8 mouse cellular contexts compared by ENCODE assay signal in genomic region chr16:89943267-89943971, GRCm38 (mm10).
A peak's percentile ranks its signal among the peaks of the same experiment; 100 is the strongest.
DNase-seq lines count a peak whose midpoint lies in the region; ATAC-seq and TF ChIP-seq lines count a peak whose summit lies in the region.

No protein-coding gene starts in this region.

- peak overlapping the region; percentile 61 for H3K27ac ChIP-seq in layer of hippocampus, adult 2 months
- H3K27ac ChIP-seq in heart, embryonic 16.5 days (ENCODE audit: low read length), result no peak overlapping the region
- no peak overlapping the region for H3K27ac ChIP-seq in thymus, adult 2 months (ENCODE audit: control insufficient read depth, insufficient read depth, low read length)

- no peak for TF ChIP-seq POLR2A in thymus, adult 2 months (IDR thresholded peaks at IDR 0.05; ENCODE audit: control insufficient read depth, extremely low read depth, insufficient read depth, low read length, poor library complexity)

- WGBS in heart, embryonic 16.5 days, result 41% methylated on average over 19 of the region's 19 CpGs
- WGBS in thymus, adult 2 months, result 92% methylated on average over 19 of the region's 19 CpGs

- H3K4me2 ChIP-seq in heart, embryonic 16.5 days (ENCODE audit: low read depth, low read length), result no peak overlapping the region

- TF ChIP-seq CTCF in layer of hippocampus, adult 2 months (conservative IDR thresholded peaks at IDR 0.05), result peak; percentile 68
- no peak for TF ChIP-seq CTCF in thymus, adult 2 months (IDR thresholded peaks at IDR 0.05; ENCODE audit: borderline replicate concordance, control insufficient read depth, extremely low read depth, insufficient read depth, low read length, poor library complexity)

- 0 out of 2 replicates have a peak, but pooled peaks have one; percentile 42 for ATAC-seq in common myeloid progenitor, adult 5-6 weeks (replicated peaks; ENCODE audit: low read depth, poor library complexity, severe bottlenecking)
- 0 out of 2 replicates have a peak, but pooled peaks have one; percentile 24 for ATAC-seq in heart, embryonic 16.5 days (replicated peaks; ENCODE audit: extremely low read depth, insufficient read depth, low FRiP score)
- no peak for ATAC-seq in megakaryocyte-erythroid progenitor cell, adult 5-6 weeks (replicated peaks; ENCODE audit: low FRiP score, low TSS enrichment, poor library complexity, severe bottlenecking)

- no peaks in the 10 kb centered on the region for H3K36me3 ChIP-seq in heart, embryonic 16.5 days (ENCODE audit: control insufficient read depth, insufficient read depth)
- no peaks in the 10 kb centered on the region for H3K36me3 ChIP-seq in thymus, adult 2 months (ENCODE audit: control insufficient read depth, insufficient read depth, low read length)

- no peaks in the 10 kb centered on the region for H3K27me3 ChIP-seq in heart, embryonic 16.5 days (ENCODE audit: control insufficient read depth, insufficient read depth, low read length)
- H3K27me3 ChIP-seq in thymus, adult 2 months (ENCODE audit: control insufficient read depth, insufficient read depth, low read length), result no peaks in the 10 kb centered on the region

- H3K9ac ChIP-seq in heart, embryonic 16.5 days (ENCODE audit: low read length), result no peak overlapping the region

- peaks cover 9% of the 10 kb centered on the region for H3K4me1 ChIP-seq in heart, embryonic 16.5 days (ENCODE audit: control insufficient read depth, insufficient read depth, low read length)
- peaks cover 8% of the 10 kb centered on the region; the same call in 1 of the 2 replicates for H3K4me1 ChIP-seq in thymus, adult 2 months (replicated peaks; ENCODE audit: control insufficient read depth, insufficient read depth, low read length)

- peaks cover 8% of the 10 kb centered on the region for H3K9me3 ChIP-seq in heart, embryonic 16.5 days (replicated peaks; ENCODE audit: control insufficient read depth, low read length)

- no peak overlapping the region; the same call in 1 of the 2 replicates for H3K4me3 ChIP-seq in layer of hippocampus, adult 2 months
- H3K4me3 ChIP-seq in heart, embryonic 16.5 days (ENCODE audit: low read length), result no peak overlapping the region
- H3K4me3 ChIP-seq in thymus, adult 2 months (ENCODE audit: control insufficient read depth, insufficient read depth, low read length), result no peak overlapping the region

- DNase-seq in layer of hippocampus, adult 2 months (ENCODE audit: low spot score in 2 of 2), result peak in 1 of 2 experiments; percentile 53
- DNase-seq in layer of hippocampus, adult 8-10 months (ENCODE audit: low spot score in 2 of 2), result no peak
- DNase-seq in lung, postnatal 10 days, result peak; percentile 60
- peak; percentile 62 for DNase-seq in thymus, adult 2 months
- DNase-seq in yolk sac, embryonic 10.5 days (ENCODE audit: low spot score), result no peak

Comparison
In these comparisons a context has a peak if more than half of its experiments do, and no peak if none do; other contexts are left out.
1. DNase-seq: peak in lung, postnatal 10 days (single experiment) and thymus, adult 2 months (single experiment); none in layer of hippocampus, adult 8-10 months (0 of 2) and yolk sac, embryonic 10.5 days (single experiment).